Mouse (Mus musculus) thymus, postnatal 0 days (tissue): Measurements from ENCODE around the gene Tfr2. TPM values are rescaled to one million over a fixed set of nuclear protein-coding genes. Genes with fewer than 3 reads are reported as not detected.

Experiments
- DNase-seq: peaks from one replicate; pipeline ENCODE4 v3.0.0-alpha.2; 2015; ENCODE audit warnings: low spot score
- polyA plus RNA-seq: library from polyadenylated mRNA; unstranded; fragments of >200 nt; fragmentation: Nextera tagmentation; extraction: Ambion mirVana; gene quantifications from 2 replicates; pipeline ENCODE4 v1.2.1, GENCODE M21; 2015

Tfr2 gene
- polyA plus RNA-seq: 0.98 and 1.2 TPM in 2 replicates

DNA sequence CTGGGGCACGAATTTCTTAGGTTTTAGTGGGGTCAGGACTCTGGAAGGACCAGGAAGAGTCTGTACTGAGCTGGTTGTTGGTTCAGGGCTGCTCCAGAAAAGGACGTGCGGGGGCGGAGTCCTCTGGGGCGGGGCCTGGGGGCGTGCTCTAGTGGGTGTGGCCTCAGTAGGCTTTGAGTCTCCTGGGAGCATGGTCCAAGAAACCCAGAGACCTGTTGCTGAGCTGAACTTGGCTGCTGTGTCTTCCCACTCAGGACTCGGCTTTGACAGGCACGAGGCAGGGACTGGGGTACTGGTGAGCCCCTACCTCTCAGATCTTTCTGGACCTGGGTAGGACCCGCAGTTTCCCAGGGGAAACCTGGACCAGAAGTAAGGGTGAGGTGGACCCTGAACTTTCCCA lies at the start of gene Tfr2:
Gene Tfr2, plus strand, starts transcription at position 176 of the 400 bp plus-strand sequence.
- peak; percentile 49 for DNase-seq

GRCm38 (mm10) chr5:137521861-137522260 lies 47.8 kb upstream of the Tfr2 start:
- DNase-seq: no peak

- no peak for DNase-seq
These were observed 46.9 kb upstream of the Tfr2 start for GRCm38 (mm10) chr5:137522711-137523110.

GRCm38 (mm10) chr5:137523396-137524250 lies 46.0 kb upstream of the Tfr2 start:
- no peak for DNase-seq

DNA sequence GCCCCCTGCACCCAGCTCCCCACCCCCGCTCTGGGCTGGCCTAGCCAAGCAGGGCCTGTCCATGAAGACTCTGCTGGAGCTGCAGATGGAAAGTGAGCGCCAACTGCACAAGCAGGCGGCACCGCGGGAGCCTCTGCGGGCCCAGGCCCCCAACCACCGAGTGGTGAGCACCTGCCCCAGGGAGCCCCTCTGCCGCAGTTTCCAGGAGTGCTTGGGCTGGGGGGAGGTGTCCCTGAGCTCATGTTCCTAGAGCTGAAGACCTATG lies 45.5 kb upstream of the Tfr2 start:
- DNase-seq: no peak

GRCm38 (mm10) chr5:137524671-137525070 lies 45.0 kb upstream of the Tfr2 start:
- no peak for DNase-seq

DNA sequence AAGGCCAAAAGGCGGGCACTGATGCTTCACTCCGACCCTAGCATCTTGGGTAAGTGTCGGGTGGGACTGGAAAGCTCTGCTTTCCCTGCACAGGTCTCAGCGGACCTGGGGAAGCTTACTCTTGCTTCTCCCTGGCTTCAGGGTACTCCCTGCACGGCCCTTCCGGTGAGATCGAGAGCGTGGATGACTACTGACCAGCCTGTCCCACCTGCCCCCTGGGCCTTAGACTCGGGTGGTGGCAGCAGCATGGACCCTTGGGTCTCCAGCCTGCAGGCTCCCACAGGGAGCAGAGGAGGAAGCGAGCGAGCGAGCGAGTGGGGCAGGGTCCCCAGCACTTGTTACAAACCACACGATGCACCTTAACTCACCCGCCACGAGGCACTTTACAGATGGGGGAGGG lies 44.1 kb upstream of the Tfr2 start:
- DNase-seq: no peak

DNA sequence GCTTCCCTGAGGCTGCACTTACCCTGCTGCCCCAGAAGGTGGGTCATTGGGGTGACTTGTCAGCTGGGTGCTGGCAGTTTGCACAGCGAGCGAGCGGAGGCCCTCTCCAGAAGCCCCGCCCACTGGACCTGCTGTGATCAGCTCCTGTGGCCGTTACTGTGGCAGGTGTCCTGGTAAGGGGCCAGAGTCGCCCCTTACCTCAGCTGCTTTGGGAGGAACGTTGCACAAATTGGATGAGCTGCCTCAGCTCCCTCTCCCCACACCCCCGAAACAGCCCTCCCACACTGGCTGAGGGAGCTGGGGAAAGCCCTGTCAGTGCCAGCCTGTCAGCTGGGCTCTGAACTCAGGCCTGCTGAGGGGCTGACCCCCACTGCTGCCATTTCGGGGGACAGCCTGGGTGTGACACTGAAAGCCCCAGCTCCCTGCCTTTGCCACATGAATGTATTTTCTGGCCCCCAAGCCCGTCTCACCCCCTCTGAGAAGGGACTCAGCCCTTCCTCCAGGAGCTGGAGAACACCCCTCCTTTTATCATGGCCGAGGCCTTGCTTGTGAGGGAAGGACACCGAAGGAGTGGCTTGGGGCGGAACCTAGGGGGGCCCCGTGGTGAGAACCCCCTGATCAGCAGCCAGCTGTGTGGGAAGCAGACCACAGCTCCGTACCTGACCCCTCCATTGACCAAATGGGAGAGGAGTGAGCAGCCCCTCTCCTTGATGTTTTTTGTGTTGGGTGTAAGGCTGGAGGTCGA lies 43.3 kb upstream of the Tfr2 start:
- DNase-seq: peak; percentile 42

GRCm38 (mm10) chr5:137527413-137527812 lies 42.2 kb upstream of the Tfr2 start:
- DNase-seq: no peak

- no peak for DNase-seq
These were observed 41.2 kb upstream of the Tfr2 start for GRCm38 (mm10) chr5:137528247-137528968.

DNA sequence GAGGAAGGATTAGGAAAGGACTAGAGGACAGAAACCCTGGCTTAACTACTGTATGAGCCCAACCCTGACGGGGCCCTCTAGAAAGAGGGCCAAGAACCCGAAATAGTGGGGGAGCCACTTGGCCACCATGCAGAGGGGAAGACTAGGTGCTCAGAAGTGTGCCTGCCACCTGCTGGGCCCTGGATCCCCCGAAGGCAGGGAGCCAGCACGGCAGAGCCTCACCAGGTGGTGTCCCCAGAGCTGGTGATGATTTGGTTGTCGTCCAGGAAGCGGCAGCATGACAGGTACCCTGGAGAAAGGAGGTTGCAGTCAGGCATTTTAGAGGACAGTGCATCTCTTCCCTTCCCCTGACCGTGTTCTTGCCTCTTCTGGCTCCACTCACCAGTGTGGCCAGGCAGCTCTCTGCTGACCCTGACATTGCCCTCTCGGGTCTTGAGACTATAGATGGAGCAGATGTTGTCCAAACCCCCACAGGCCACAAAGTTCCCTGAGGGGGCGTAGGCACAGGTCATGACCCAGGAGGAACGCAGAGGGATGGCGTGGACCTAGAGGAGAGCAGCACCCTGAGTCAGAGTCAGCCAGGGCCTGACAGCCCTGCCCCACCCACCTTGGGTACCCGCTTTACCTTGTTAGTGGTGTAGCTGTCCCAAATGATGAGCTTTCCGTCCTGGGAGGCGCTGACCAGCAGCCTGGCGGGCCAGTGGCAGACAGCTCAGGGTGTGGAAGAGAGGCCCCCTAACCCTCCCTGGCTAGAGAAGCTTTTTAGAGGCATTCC lies 40.2 kb upstream of the Tfr2 start:
- DNase-seq: no peak

- no peak for DNase-seq
These were observed 39.6 kb upstream of the Tfr2 start for GRCm38 (mm10) chr5:137530075-137530474.

GRCm38 (mm10) chr5:137530588-137531413 lies 38.8 kb upstream of the Tfr2 start:
- peak; percentile 80 for DNase-seq

DNA sequence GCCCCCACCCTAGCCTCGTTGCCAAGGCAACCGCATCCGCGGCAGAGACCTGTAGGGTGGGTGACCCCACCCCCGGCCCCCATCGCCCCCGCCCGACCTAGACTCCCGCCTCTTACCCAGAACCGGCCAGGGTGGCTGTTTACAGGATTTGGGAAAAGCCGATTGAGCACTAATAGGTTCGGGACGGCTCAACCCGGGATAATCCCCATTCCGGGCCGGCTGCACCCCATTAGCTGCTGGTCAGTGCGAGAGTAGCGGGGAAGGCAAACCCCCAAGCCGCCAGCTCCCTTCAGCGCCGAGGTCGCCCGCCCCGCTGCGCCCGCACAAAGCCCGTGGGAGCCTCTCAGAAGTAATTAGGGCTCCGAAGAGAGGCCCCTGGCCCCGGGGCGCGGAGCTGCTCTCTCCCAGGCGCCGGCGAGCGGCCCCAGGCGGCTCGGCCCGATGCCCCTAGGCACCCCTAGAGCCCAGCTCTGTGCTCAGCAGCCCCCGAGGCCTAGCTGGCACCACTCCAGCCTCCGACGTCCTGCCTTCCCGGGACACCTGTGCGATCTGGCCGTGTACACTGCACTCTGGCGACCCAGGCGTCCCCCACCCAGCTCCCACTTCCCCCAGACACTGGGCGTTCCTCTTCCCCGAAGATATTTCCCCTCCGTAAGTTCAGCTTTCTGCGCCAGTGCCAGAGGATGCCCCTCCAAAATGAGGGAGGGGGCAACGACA lies 38.1 kb upstream of the Tfr2 start:
- DNase-seq: no peak

DNA sequence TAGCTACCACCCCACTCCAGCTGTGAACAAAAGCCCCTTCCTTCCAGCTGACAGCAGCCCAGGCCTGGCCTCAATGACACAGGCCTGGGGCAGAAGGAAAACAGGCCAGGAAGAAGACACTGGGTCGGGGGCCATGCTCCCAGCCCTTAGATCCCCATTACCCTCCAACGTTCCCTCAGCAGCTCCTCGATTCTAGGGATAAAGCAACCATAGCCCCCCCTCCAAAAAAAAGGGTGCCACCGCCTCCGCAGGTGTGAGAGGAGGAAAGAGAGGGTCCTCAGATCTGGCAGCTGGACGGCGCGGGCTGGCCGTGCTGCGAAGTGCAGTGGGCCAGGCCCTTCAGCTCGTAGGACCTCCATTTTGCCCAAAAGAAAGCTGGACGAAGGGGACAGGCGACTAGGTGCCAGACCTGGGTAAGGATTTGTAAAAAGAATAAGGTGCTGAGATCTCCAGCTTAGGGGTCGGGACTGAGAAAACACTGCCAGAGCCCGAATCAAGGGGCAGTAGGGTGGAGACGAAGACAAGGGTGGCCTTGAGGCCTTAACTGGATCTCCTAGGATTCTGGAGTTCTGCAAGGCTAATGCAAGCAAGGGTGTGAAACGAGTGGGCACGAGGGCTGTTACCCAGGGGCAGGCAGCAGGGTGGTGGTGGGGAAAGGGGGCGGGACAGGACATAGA lies 37.4 kb upstream of the Tfr2 start:
- no peak for DNase-seq

- DNase-seq: no peak
These were observed 36.9 kb upstream of the Tfr2 start for GRCm38 (mm10) chr5:137532808-137533116.

- peak; percentile 98 for DNase-seq
These were observed 36.4 kb upstream of the Tfr2 start, which contains the start of the genes Epo and Gnb2 for GRCm38 (mm10) chr5:137533117-137533827. Gene Epo (minus strand): TSS chr5:137533242. Gene Gnb2 (minus strand): TSS chr5:137533510.

GRCm38 (mm10) chr5:137534762-137535161 lies 34.9 kb upstream of the Tfr2 start:
- no peak for DNase-seq

DNA sequence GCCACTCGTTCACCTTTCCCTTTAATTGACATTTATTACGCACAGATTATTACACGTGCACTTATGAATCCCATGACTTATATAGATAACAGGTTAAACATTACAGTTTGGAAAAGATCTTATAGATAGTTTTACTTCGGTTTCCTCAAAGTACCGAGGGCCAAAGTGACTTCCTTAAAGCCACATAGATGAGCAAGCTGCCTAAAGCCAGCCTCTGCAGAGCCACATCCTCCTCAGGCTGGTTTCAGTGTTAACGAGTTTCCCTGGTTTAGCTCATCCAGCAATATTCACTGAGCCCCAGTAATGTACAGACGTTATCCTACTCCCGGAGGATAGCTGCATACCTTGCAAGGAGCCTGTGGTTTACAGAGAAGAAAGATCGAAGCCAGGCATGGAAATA lies 34.3 kb upstream of the Tfr2 start:
- DNase-seq: no peak
